Mouse (Mus musculus) bone marrow, adult 2 months (tissue): ENCODE data around the gene Serinc3.

Source experiments
- CTCF ChIP-seq: fragments of 200-500 bp; IDR thresholded peaks from 2 replicates; pipeline ENCODE4 v1.5.1; 2011; ENCODE audit warnings: low read length, control low read depth; ENCODE audit not compliant: control insufficient read depth, insufficient read depth
- POLR2A ChIP-seq: fragments of 200-500 bp; IDR thresholded peaks from 2 replicates; pipeline ENCODE4 v1.6.1; 2011; ENCODE audit warnings: low read depth, mild to moderate bottlenecking, control low read depth, low read length, borderline replicate concordance; ENCODE audit not compliant: control insufficient read depth

DNA sequence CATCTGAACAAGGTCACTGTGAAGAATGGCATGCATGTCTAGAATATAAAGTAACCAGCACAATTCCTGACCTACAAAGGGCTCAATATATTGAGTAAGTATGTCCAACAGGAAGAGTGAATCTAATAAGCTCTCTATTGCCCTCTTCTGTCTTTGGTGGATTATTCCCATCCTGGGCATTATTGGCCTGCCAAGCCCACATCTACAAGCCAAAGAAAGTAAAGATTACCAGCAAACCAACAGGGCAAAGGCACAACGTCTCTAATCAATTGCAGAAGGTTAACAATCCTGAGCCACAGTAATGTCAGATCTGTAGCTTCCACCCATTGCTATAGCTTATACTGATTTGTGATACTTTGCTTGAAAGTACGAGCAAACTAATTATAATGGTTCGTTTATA, 4.4 kb downstream of the Serinc3 start:
- TF ChIP-seq POLR2A: no peak
- no peak for TF ChIP-seq CTCF
